9 mouse cellular contexts compared by ENCODE assay signal in the genomic region with DNA sequence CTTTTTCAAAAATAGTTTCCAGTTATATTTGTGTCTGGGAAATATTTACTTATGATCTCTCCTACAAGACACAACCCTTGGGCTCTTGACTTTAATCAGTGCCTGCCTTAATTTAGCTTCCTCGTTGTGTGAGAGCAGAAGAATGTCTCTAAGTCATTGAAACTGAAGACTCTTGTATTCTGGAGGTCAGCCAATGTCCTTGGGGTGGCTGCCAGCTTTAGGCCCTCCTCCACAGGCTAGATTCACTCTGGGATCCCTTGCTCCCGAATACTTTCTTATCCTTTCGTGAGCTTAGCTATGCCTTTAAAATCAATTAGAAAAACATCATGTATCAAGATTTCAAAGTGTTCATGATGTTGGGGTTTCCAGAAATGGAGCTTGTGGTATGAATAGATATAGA.
DNase-seq lines count a peak whose midpoint lies in the region.
"Had no signal": no experiment of that assay in that cellular context is flagged by ENCODE, and none has a peak within 500 bp of the region (broad histone marks: within the 10 kb centered on the region; RNA-seq: fewer than 3 reads in every experiment).

No protein-coding gene starts in this region.

- DNase-seq in cerebellum, postnatal 14 days: peak; percentile 42 to 60
- DNase-seq in cerebellum, adult 9-11 months: no peak
- peak; percentile 13 for DNase-seq in urinary bladder, postnatal 14 days (ENCODE audit: low spot score)
- no peak for DNase-seq in urinary bladder, postnatal 10 days (ENCODE audit: low spot score)
- DNase-seq in kidney, postnatal 4 days: peak; percentile 38
- DNase-seq in natural killer cell, adult 2 months (ENCODE audit: low spot score in 2 of 2): no peak
- no peak for DNase-seq in layer of hippocampus, adult 9-11 months
- no peak for DNase-seq in yolk sac, embryonic 10.5 days (ENCODE audit: low spot score)
- DNase-seq: retina, postnatal 1 day had no signal

Comparison
In these comparisons a context has a peak if more than half of its experiments do, and no peak if none do; other contexts are left out.
1. DNase-seq: peak in cerebellum, postnatal 14 days (2 of 2), urinary bladder, postnatal 14 days (single experiment) and kidney, postnatal 4 days (2 of 2); none in cerebellum, adult 9-11 months (single experiment), urinary bladder, postnatal 10 days (single experiment), natural killer cell, adult 2 months (0 of 2), layer of hippocampus, adult 9-11 months (single experiment) and yolk sac, embryonic 10.5 days (single experiment).